Mouse (Mus musculus) left cerebral cortex, postnatal 10 days (tissue): Measurements from ENCODE around the gene E2f6. TPM values are rescaled to one million over a fixed set of nuclear protein-coding genes. Genes with fewer than 3 reads are reported as not detected.
A peak's percentile ranks its signal among the peaks of the same experiment; 100 is the strongest.

Experiments used
- DNase-seq, 2 experiments: peaks; one replicate each; pipeline ENCODE4 v3.0.0; 2021 to 2022; ENCODE audit warnings: low spot score in 2 of 2, mixed read lengths in 1 of 2; ENCODE audit errors: extremely low spot score in 1 of 2
- intact Hi-C: fragments of 180-260 bp; cut with DNase I; formaldehyde crosslinking; loops from one replicate; pipeline ENCODE4 v1.15.1; 2025
- total RNA-seq, 2 experiments: library from RNA; stranded (reverse); gene quantifications; 2 replicates each; pipeline ENCODE4 v1.2.3; 2021

Gene E2f6
- total RNA-seq, 2 experiments from 2014 or later: 22.0 to 22.8 TPM

GRCm38 (mm10) chr12:16867306-16867705, 56.5 kb downstream of the E2f6 start:
- intact Hi-C loops: no loop called here
- DNase-seq: no peak

GRCm38 (mm10) chr12:16868618-16869017, 57.9 kb downstream of the E2f6 start:
- DNase-seq: no peak
- intact Hi-C loops: no loop called here

- no peak for DNase-seq
- intact Hi-C loops: no loop called here
Measured at GRCm38 (mm10) chr12:16869091-16869778, 58.5 kb downstream of the E2f6 start.

GRCm38 (mm10) chr12:16869870-16870404, 59.2 kb downstream of the E2f6 start:
- DNase-seq: no peak
- intact Hi-C loops: no loop called here

- peak in 1 of 2 experiments; percentile 48 for DNase-seq
- intact Hi-C loops: no loop called here
Measured at GRCm38 (mm10) chr12:16870405-16871068, 59.8 kb downstream of the E2f6 start.

- intact Hi-C loops: no loop called here
- no peak for DNase-seq
Measured at GRCm38 (mm10) chr12:16872006-16872405, 61.2 kb downstream of the E2f6 start.

- DNase-seq: no peak
- intact Hi-C loops: no loop called here
Measured at GRCm38 (mm10) chr12:16872926-16873464, 62.2 kb downstream of the E2f6 start.

- no peak for DNase-seq
- intact Hi-C loops: no loop called here
Measured at GRCm38 (mm10) chr12:16873549-16873948, 62.8 kb downstream of the E2f6 start.

GRCm38 (mm10) chr12:16874086-16874485, 63.3 kb downstream of the E2f6 start:
- intact Hi-C loops: no loop called here

GRCm38 (mm10) chr12:16875269-16875668, 64.5 kb downstream of the E2f6 start:
- no peak for DNase-seq
- intact Hi-C loops: no loop called here

More at GRCm38 (mm10) chr12:16874086-16874485, 63.3 kb downstream of the E2f6 start:
- DNase-seq: peak in 1 of 2 experiments; percentile 39

- DNase-seq: no peak
- intact Hi-C loops: no loop called here
Measured at GRCm38 (mm10) chr12:16875678-16876077, 64.9 kb downstream of the E2f6 start.

- intact Hi-C loops: no loop called here
- DNase-seq: no peak
Measured at GRCm38 (mm10) chr12:16876667-16877066, 65.9 kb downstream of the E2f6 start.

GRCm38 (mm10) chr12:16877141-16877540, 66.4 kb downstream of the E2f6 start:
- DNase-seq: peak in 1 of 2 experiments; percentile 51
- intact Hi-C loops: no loop called here

GRCm38 (mm10) chr12:16877679-16878078, 66.9 kb downstream of the E2f6 start:
- no peak for DNase-seq
- intact Hi-C loops: no loop called here

GRCm38 (mm10) chr12:16879369-16879768, 68.6 kb downstream of the E2f6 start:
- no peak for DNase-seq
- intact Hi-C loops: no loop called here

- intact Hi-C loops: no loop called here
- no peak for DNase-seq
Measured at GRCm38 (mm10) chr12:16880077-16880476, 69.3 kb downstream of the E2f6 start.

GRCm38 (mm10) chr12:16882442-16882841, 71.7 kb downstream of the E2f6 start:
- no peak for DNase-seq
- intact Hi-C loops: no loop called here

- DNase-seq: no peak
- intact Hi-C loops: no loop called here
Measured at GRCm38 (mm10) chr12:16883111-16883510, 72.3 kb downstream of the E2f6 start.

GRCm38 (mm10) chr12:16884534-16884933, 73.8 kb downstream of the E2f6 start:
- intact Hi-C loops: no loop called here
- no peak for DNase-seq

GRCm38 (mm10) chr12:16886354-16886753, 75.6 kb downstream of the E2f6 start:
- intact Hi-C loops: no loop called here
- DNase-seq: no peak
